Mouse (Mus musculus) liver, postnatal 0 days (tissue): ENCODE results near the gene Gm28047.

Source experiments
- CTCF ChIP-seq: sonication (generic); IDR thresholded peaks from 2 replicates; pipeline ENCODE4 v1.5.1; 2016; ENCODE audit warnings: antibody characterized with exemption, low read depth
- EP300 ChIP-seq: IDR thresholded peaks from 2 replicates; pipeline ENCODE4 v1.6.1; 2016; ENCODE audit warnings: antibody characterized with exemption, low read depth, mild to moderate bottlenecking

DNA sequence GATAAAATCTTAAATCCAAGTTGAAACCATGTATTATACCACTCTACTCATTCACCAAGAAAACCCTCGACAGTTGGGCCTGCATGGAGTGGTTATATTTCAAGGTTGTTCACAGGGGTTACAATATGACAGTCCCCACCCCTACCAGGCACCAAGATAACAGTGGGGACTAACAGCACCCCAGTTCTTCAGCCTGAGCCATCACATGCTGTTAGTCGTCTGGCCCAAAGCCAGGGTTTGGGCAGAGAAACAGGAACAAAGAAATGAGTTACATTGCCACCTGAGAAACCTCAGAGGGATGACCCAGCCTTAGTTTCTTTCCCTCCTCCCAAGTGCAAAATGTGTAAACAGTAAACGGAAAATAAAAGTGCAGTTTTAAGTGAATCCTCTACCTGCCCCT is 125.5 kb downstream of the Gm28047 start:
- TF ChIP-seq CTCF (no peak), EP300 (no peak)
